Mouse (Mus musculus) forebrain, embryonic 16.5 days (tissue): ENCODE data around the gene Plce1. TPM values are rescaled to one million over a fixed set of nuclear protein-coding genes. Genes with fewer than 3 reads are reported as not detected.

Experiments used
- ATAC-seq: fragments of 200-750 bp; cut with Nextera tagmentation; 2 replicates; pipeline ENCODE4 v1.8.0; 2017; ENCODE audit warnings: mild to moderate bottlenecking, moderate library complexity
- H3K27ac ChIP-seq: fragments of 300-500 bp; sonication (generic); 2 replicates; pipeline ENCODE4 v1.5.1; 2014; ENCODE audit warnings: low read length, control low read depth
- H3K27me3 ChIP-seq: fragments of 300-500 bp; sonication (generic); replicated peaks from 2 replicates; pipeline ENCODE4 v1.6.1; 2014; ENCODE audit warnings: low read length; ENCODE audit not compliant: control insufficient read depth, insufficient read depth
- H3K36me3 ChIP-seq: fragments of 300-500 bp; sonication (generic); 2 replicates; pipeline ENCODE4 v1.6.1; 2014; ENCODE audit not compliant: control insufficient read depth, insufficient read depth
- H3K4me1 ChIP-seq: fragments of 300-500 bp; sonication (generic); replicated peaks from 2 replicates; pipeline ENCODE4 v1.6.1; 2014; ENCODE audit warnings: low read length; ENCODE audit not compliant: control insufficient read depth, insufficient read depth
- H3K4me2 ChIP-seq: fragments of 300-500 bp; sonication (generic); 2 replicates; pipeline ENCODE4 v1.6.1; 2014; ENCODE audit warnings: mild to moderate bottlenecking, low read length, control low read depth
- H3K4me3 ChIP-seq: fragments of 300-500 bp; sonication (generic); replicated peaks from 2 replicates; pipeline ENCODE4 v1.5.1; 2014; ENCODE audit warnings: mild to moderate bottlenecking, low read length, control low read depth
- H3K9ac ChIP-seq: fragments of 300-500 bp; sonication (generic); replicated peaks from 2 replicates; pipeline ENCODE4 v1.6.1; 2014; ENCODE audit warnings: low read depth, low read length, control low read depth
- H3K9me3 ChIP-seq: fragments of 300-500 bp; sonication (generic); 2 replicates; pipeline ENCODE4 v1.6.1; 2016; ENCODE audit warnings: low read length; ENCODE audit not compliant: control insufficient read depth
- WGBS: fragments of 180-500 bp; shearing (Covaris S2); extraction: QIAGEN DNeasy Blood & Tissue Kit; methylation state at CpG from one replicate; pipeline ENCODE4 v1.1.7; 2014; 5-methylcytosine and 5-hydroxymethylcytosine counted together
- polyA plus RNA-seq: library from polyadenylated mRNA; unstranded; fragments of >200 nt; fragmentation: Nextera tagmentation; extraction: Ambion mirVana; gene quantifications from 2 replicates; pipeline ENCODE4 v1.2.1, GENCODE M21; 2015

Gene Plce1
- polyA plus RNA-seq, 1 experiment from 2014 or later, result 3.8 TPM

- H3K9me3 ChIP-seq, result no peaks in the 10 kb centered on the region
- no peak overlapping the region for H3K4me2 ChIP-seq
- no peak for ATAC-seq
- no peak overlapping the region for H3K9ac ChIP-seq
- WGBS, result 90% methylated on average over 2 of the region's 2 CpGs
- H3K4me1 ChIP-seq, result 0 out of 2 replicates have a peak, but pooled peaks cover 4% of the 10 kb centered on the region
- no peak overlapping the region for H3K27ac ChIP-seq
- H3K36me3 ChIP-seq, result no peaks in the 10 kb centered on the region
- H3K27me3 ChIP-seq, result no peaks in the 10 kb centered on the region
- H3K4me3 ChIP-seq, result no peak overlapping the region
Observed at GRCm38 (mm10) chr19:38610291-38610690, 129.4 kb downstream of the Plce1 start.

- no peak overlapping the region for H3K27ac ChIP-seq
- 88% methylated on average over 8 of the region's 8 CpGs for WGBS
- no peaks in the 10 kb centered on the region for H3K27me3 ChIP-seq
- no peak overlapping the region for H3K4me3 ChIP-seq
- H3K36me3 ChIP-seq, result no peaks in the 10 kb centered on the region
- H3K4me2 ChIP-seq, result no peak overlapping the region
- H3K4me1 ChIP-seq, result 0 out of 2 replicates have a peak, but pooled peaks cover 4% of the 10 kb centered on the region
- ATAC-seq, result no peak
- H3K9me3 ChIP-seq, result no peaks in the 10 kb centered on the region
- H3K9ac ChIP-seq, result no peak overlapping the region
Observed at GRCm38 (mm10) chr19:38610809-38611208, 129.9 kb downstream of the Plce1 start.

DNA sequence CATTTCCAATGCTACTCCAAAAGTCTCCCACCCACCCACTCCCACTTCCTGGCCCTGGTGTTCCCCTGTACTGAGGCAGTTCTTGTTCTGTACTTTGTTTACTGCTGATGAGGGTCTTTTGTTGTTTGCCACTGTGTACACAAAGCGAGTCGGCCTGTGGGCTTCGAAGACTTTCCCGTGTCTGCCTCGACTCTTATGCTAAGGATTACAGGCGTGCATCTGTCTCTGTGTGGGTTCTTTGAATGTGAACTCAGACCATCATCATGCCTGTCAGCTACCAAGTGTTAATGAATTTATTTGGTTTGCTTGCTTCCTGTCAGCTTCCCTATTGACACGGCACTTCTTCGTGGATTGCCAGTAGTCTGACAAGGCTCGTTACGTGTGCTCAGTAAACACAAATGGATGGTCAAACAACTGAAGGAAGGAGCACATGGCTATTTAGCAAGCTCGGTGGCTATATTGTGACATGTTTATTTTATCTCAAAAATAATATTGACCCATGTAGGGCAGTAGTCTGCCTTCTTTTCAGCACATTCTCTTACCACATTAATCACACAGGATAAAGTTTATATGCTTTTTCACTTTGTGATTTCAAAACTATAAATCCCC is 133.3 kb downstream of the Plce1 start:
- 13% methylated on average over 11 of the region's 11 CpGs for WGBS

GRCm38 (mm10) chr19:38615356-38615755 is 134.4 kb downstream of the Plce1 start:
- Histone ChIP-seq H3K4me2 (no peak overlapping the region), H3K27ac (no peak overlapping the region), H3K36me3 (no peaks in the 10 kb centered on the region), H3K4me3 (no peak overlapping the region), H3K9ac (no peak overlapping the region), H3K4me1 (0 out of 2 replicates have a peak, but pooled peaks cover 4% of the 10 kb centered on the region), H3K27me3 (no peaks in the 10 kb centered on the region), H3K9me3 (no peaks in the 10 kb centered on the region)
- no peak for ATAC-seq
- 29% methylated on average over 6 of the region's 6 CpGs for whole genome bisulfite sequencing

More for the DNA sequence above, 133.3 kb downstream of the Plce1 start:
- H3K9ac ChIP-seq, result no peak overlapping the region
- H3K27me3 ChIP-seq, result no peaks in the 10 kb centered on the region
- ATAC-seq, result peak; percentile 59
- no peak overlapping the region for H3K4me2 ChIP-seq
- H3K4me3 ChIP-seq, result no peak overlapping the region
- no peaks in the 10 kb centered on the region for H3K9me3 ChIP-seq
- 0 out of 2 replicates have a peak, but pooled peaks cover 4% of the 10 kb centered on the region for H3K4me1 ChIP-seq
- H3K36me3 ChIP-seq, result no peaks in the 10 kb centered on the region
- H3K27ac ChIP-seq, result no peak overlapping the region

GRCm38 (mm10) chr19:38620134-38620533 is 139.2 kb downstream of the Plce1 start:
- Histone ChIP-seq H3K27ac (no peak overlapping the region), H3K27me3 (no peaks in the 10 kb centered on the region), H3K4me3 (no peak overlapping the region), H3K9me3 (no peaks in the 10 kb centered on the region), H3K36me3 (no peaks in the 10 kb centered on the region), H3K9ac (no peak overlapping the region), H3K4me2 (no peak overlapping the region), H3K4me1 (no peaks in the 10 kb centered on the region)
- WGBS, result 68% methylated on average over 4 of the region's 4 CpGs
- ATAC-seq, result no peak

GRCm38 (mm10) chr19:38621546-38621945 is 140.6 kb downstream of the Plce1 start:
- H3K36me3 ChIP-seq, result no peaks in the 10 kb centered on the region
- no peaks in the 10 kb centered on the region for H3K9me3 ChIP-seq
- no peak overlapping the region for H3K9ac ChIP-seq
- no peak overlapping the region for H3K4me3 ChIP-seq
- H3K27me3 ChIP-seq, result no peaks in the 10 kb centered on the region
- 80% methylated on average over 10 of the region's 10 CpGs for WGBS
- H3K4me1 ChIP-seq, result no peaks in the 10 kb centered on the region
- no peak overlapping the region for H3K4me2 ChIP-seq
- no peak overlapping the region for H3K27ac ChIP-seq
- ATAC-seq, result no peak

GRCm38 (mm10) chr19:38626246-38627015 is 145.5 kb downstream of the Plce1 start:
- Histone ChIP-seq H3K4me2 (no peak overlapping the region), H3K36me3 (no peaks in the 10 kb centered on the region), H3K9me3 (no peaks in the 10 kb centered on the region), H3K27me3 (no peaks in the 10 kb centered on the region), H3K27ac (no peak overlapping the region), H3K4me3 (no peak overlapping the region), H3K9ac (no peak overlapping the region), H3K4me1 (no peaks in the 10 kb centered on the region)
- ATAC-seq, result no peak
- 70% methylated on average over 9 of the region's 9 CpGs for WGBS

DNA sequence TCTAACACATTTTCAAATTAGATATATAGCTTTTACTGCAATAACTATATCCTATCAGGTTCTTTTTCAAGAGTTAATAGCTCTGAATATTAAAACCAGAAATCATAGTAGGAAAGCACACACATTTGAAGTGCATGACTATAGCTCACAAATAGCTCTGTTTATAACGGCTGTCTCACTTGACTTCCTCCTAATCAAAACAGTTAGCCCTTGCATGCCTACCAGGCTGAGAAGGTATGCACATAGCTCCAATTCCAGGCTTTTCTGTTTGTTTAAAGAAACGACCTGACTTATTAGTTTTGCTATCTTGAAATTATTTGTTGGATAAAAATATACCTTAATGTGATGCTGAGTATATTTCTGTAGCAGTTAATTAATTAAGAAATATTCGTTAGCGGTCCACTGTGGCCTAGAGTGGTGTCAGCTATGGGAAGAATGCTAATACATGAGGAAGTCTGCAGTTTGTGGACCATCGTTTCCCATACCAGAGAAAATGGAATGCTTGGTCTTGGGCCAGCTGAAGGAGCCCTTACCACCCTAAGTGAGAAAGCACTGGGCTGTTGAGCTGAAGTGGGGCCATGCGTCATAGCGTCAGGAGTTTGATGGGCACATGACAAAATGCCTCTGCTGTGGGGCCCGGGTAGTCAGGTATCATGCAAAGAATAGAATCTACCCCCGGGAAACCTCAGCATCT is 146.3 kb downstream of the Plce1 start:
- H3K27ac ChIP-seq, result no peak overlapping the region
- 81% methylated on average over 9 of the region's 9 CpGs for WGBS

GRCm38 (mm10) chr19:38632251-38632650 is 151.3 kb downstream of the Plce1 start:
- ATAC-seq, result no peak
- no peaks in the 10 kb centered on the region for H3K9me3 ChIP-seq
- H3K4me3 ChIP-seq, result no peak overlapping the region
- no peaks in the 10 kb centered on the region for H3K36me3 ChIP-seq
- WGBS, result 83% methylated on average over 3 of the region's 3 CpGs
- no peaks in the 10 kb centered on the region for H3K4me1 ChIP-seq
- no peaks in the 10 kb centered on the region for H3K27me3 ChIP-seq
- H3K9ac ChIP-seq, result no peak overlapping the region
- no peak overlapping the region for H3K4me2 ChIP-seq
- no peak overlapping the region for H3K27ac ChIP-seq

More for the DNA sequence above, 146.3 kb downstream of the Plce1 start:
- no peak overlapping the region for H3K9ac ChIP-seq
- no peaks in the 10 kb centered on the region for H3K36me3 ChIP-seq
- ATAC-seq, result no peak
- no peaks in the 10 kb centered on the region for H3K4me1 ChIP-seq
- H3K4me3 ChIP-seq, result no peak overlapping the region
- no peak overlapping the region for H3K4me2 ChIP-seq
- H3K27me3 ChIP-seq, result no peaks in the 10 kb centered on the region
- no peaks in the 10 kb centered on the region for H3K9me3 ChIP-seq
